Mouse (Mus musculus) kidney, adult 18-20 months (tissue): ENCODE data around the gene Gm27021.

ENCODE experiments used
- DNase-seq: peaks from one replicate; pipeline ENCODE4 v3.0.0; 2021

The Gm27021 gene

GRCm38 (mm10) chr8:120685591-120685990 is 17.7 kb upstream of the Gm27021 start:
- DNase-seq, result no peak

GRCm38 (mm10) chr8:120685097-120685496 is 17.2 kb upstream of the Gm27021 start:
- DNase-seq, result no peak

- no peak for DNase-seq
These were observed 16.2 kb upstream of the Gm27021 start for GRCm38 (mm10) chr8:120684082-120684481.

- DNase-seq, result peak; percentile 84
These were observed 15.7 kb upstream of the Gm27021 start for GRCm38 (mm10) chr8:120683602-120684001.

- DNase-seq, result no peak
These were observed 13.2 kb upstream of the Gm27021 start for GRCm38 (mm10) chr8:120681113-120681512.

- peak; percentile 57 for DNase-seq
These were observed 12.5 kb upstream of the Gm27021 start for GRCm38 (mm10) chr8:120680405-120680804.

- no peak for DNase-seq
These were observed 11.9 kb upstream of the Gm27021 start for GRCm38 (mm10) chr8:120679629-120680387.

- DNase-seq, result peak; percentile 88
These were observed 10.6 kb upstream of the Gm27021 start for GRCm38 (mm10) chr8:120678447-120678846.

GRCm38 (mm10) chr8:120675718-120676117 is 7.8 kb upstream of the Gm27021 start:
- DNase-seq, result no peak

GRCm38 (mm10) chr8:120673298-120673697 is 5.4 kb upstream of the Gm27021 start:
- no peak for DNase-seq

- no peak for DNase-seq
These were observed 4.8 kb upstream of the Gm27021 start for GRCm38 (mm10) chr8:120672626-120673229.

GRCm38 (mm10) chr8:120671775-120672174 is 3.9 kb upstream of the Gm27021 start:
- DNase-seq, result no peak

- DNase-seq, result no peak
These were observed 561 bp upstream of the Gm27021 start, which contains the start of gene Emc8 for GRCm38 (mm10) chr8:120668374-120668905. Gene Emc8 (minus strand): TSS chr8:120668573.

GRCm38 (mm10) chr8:120666807-120667470 is 940 bp downstream of the Gm27021 start:
- no peak for DNase-seq

GRCm38 (mm10) chr8:120665726-120666455 is 2.0 kb downstream of the Gm27021 start:
- DNase-seq, result no peak

GRCm38 (mm10) chr8:120664566-120664965 is 3.3 kb downstream of the Gm27021 start:
- DNase-seq, result no peak

- no peak for DNase-seq
These were observed 10.5 kb downstream of the Gm27021 start for GRCm38 (mm10) chr8:120657415-120657814.

- no peak for DNase-seq
These were observed 11.4 kb downstream of the Gm27021 start for GRCm38 (mm10) chr8:120656322-120657052.

- no peak for DNase-seq
These were observed 20.3 kb downstream of the Gm27021 start, which contains the start of gene 1190005I06Rik for GRCm38 (mm10) chr8:120647532-120647931. Gene 1190005I06Rik (minus strand): TSS chr8:120647632.

- DNase-seq, result peak; percentile 35
These were observed 23.2 kb downstream of the Gm27021 start for GRCm38 (mm10) chr8:120644663-120645062.

GRCm38 (mm10) chr8:120642031-120642662 is 25.7 kb downstream of the Gm27021 start:
- no peak for DNase-seq

GRCm38 (mm10) chr8:120641245-120641644 is 26.6 kb downstream of the Gm27021 start:
- DNase-seq, result no peak
